Mouse (Mus musculus) thymus, adult 2 months (tissue): ENCODE results near the gene Setdb1.

Source experiments
- CTCF ChIP-seq: fragments of 200-500 bp; IDR thresholded peaks from 2 replicates; pipeline ENCODE4 v1.5.1; 2012; ENCODE audit warnings: mild to moderate bottlenecking, control low read depth, low read length, moderate library complexity, borderline replicate concordance; ENCODE audit not compliant: control insufficient read depth, poor library complexity, insufficient read depth; ENCODE audit errors: extremely low read depth
- POLR2A ChIP-seq: fragments of 200-500 bp; IDR thresholded peaks from 2 replicates; pipeline ENCODE4 v1.6.1; 2012; ENCODE audit warnings: mild to moderate bottlenecking, low read length, control low read depth, moderate library complexity; ENCODE audit not compliant: control insufficient read depth, poor library complexity, insufficient read depth; ENCODE audit errors: extremely low read depth

GRCm38 (mm10) chr3:95310968-95311882, 45.8 kb downstream of the Setdb1 start:
- TF ChIP-seq CTCF, result no peak
- no peak for TF ChIP-seq POLR2A
